Mouse (Mus musculus) olfactory bulb, adult 2 months (tissue): ENCODE data around the gene Zfp300.

Source experiments
- CTCF ChIP-seq: fragments of 200-500 bp; IDR thresholded peaks from 2 replicates; pipeline ENCODE4 v1.5.1; 2012; ENCODE audit warnings: low read depth, mild to moderate bottlenecking, low read length, moderate library complexity; ENCODE audit not compliant: insufficient read depth
- POLR2A ChIP-seq: fragments of 200-500 bp; IDR thresholded peaks from 2 replicates; pipeline ENCODE4 v1.6.1; 2012; ENCODE audit warnings: mild to moderate bottlenecking, low read depth, low read length, moderate library complexity; ENCODE audit not compliant: insufficient read depth

DNA sequence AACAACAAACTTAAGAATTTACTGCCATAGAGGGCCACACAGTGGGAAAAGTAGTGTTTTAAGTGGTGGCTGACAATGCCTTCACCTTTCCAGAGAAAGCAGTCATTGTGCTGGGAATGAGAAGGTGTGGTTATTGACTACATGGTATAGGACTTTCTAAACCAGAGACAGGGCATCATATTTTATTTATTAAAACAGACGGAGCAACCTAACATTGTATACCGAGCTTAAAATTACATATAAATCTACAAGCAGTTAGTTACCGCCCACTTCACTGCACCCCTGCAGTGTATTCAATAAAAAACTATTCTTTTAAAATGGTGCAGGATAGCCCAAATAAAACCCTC lies 26.8 kb downstream of the Zfp300 start:
- TF ChIP-seq POLR2A (no peak), CTCF (no peak)
